Mouse (Mus musculus) neural tube, embryonic 14.5 days (tissue): Measurements from ENCODE around the gene Hdac9. TPM values are rescaled to one million over a fixed set of nuclear protein-coding genes. Genes with fewer than 3 reads are reported as not detected.

Experiments
- ATAC-seq: fragments of 200-750 bp; cut with Nextera tagmentation; 2 replicates; pipeline ENCODE4 v1.8.0; 2017; ENCODE audit warnings: low read depth, mild to moderate bottlenecking, moderate TSS enrichment, moderate library complexity
- H3K27ac ChIP-seq: fragments of 300-500 bp; sonication (generic); 2 replicates; pipeline ENCODE4 v1.5.1; 2014; ENCODE audit warnings: low read depth, mild to moderate bottlenecking, control low read depth, low read length, moderate library complexity, mixed read lengths
- H3K27me3 ChIP-seq: fragments of 300-500 bp; sonication (generic); 2 replicates; pipeline ENCODE4 v1.6.1; 2014; ENCODE audit warnings: low read length; ENCODE audit not compliant: control insufficient read depth, insufficient read depth
- H3K36me3 ChIP-seq: fragments of 300-500 bp; sonication (generic); 2 replicates; pipeline ENCODE4 v1.6.1; 2014; ENCODE audit warnings: low read length, mixed read lengths; ENCODE audit not compliant: control insufficient read depth, insufficient read depth
- H3K4me1 ChIP-seq: fragments of 300-500 bp; sonication (generic); 2 replicates; pipeline ENCODE4 v1.6.1; 2014; ENCODE audit warnings: low read length; ENCODE audit not compliant: control insufficient read depth, insufficient read depth
- H3K4me2 ChIP-seq: fragments of 300-500 bp; sonication (generic); 2 replicates; pipeline ENCODE4 v1.6.1; 2014; ENCODE audit warnings: mild to moderate bottlenecking, low read depth, low read length, control low read depth
- H3K4me3 ChIP-seq: fragments of 300-500 bp; sonication (generic); 2 replicates; pipeline ENCODE4 v1.5.1; 2014; ENCODE audit warnings: low read depth, low read length, control low read depth, mixed read lengths
- H3K9ac ChIP-seq: fragments of 300-500 bp; sonication (generic); replicated peaks from 2 replicates; pipeline ENCODE4 v1.6.1; 2014; ENCODE audit warnings: low read depth, mild to moderate bottlenecking, control low read depth, low read length, mixed read lengths
- H3K9me3 ChIP-seq: fragments of 300-500 bp; sonication (generic); 2 replicates; pipeline ENCODE4 v1.6.1; 2016; ENCODE audit warnings: low read length; ENCODE audit not compliant: control insufficient read depth
- WGBS: fragments of 180-500 bp; shearing (Covaris S2); extraction: QIAGEN DNeasy Blood & Tissue Kit; methylation state at CpG from one replicate; pipeline ENCODE4 v1.1.7; 2014; 5-methylcytosine and 5-hydroxymethylcytosine counted together
- polyA plus RNA-seq: library from polyadenylated mRNA; unstranded; fragments of >200 nt; fragmentation: Nextera tagmentation; extraction: Ambion mirVana; gene quantifications from 2 replicates; pipeline ENCODE4 v1.2.1, GENCODE M21; 2014

Hdac9 gene
- polyA plus RNA-seq, 1 experiment from 2014 or later, result 14.1 TPM

GRCm38 (mm10) chr12:34151336-34151735 lies 765.6 kb downstream of the Hdac9 start:
- WGBS, result 84% methylated on average over 3 of the region's 3 CpGs

GRCm38 (mm10) chr12:34142743-34143142 lies 774.2 kb downstream of the Hdac9 start:
- WGBS, result 97% methylated on average over 2 of the region's 2 CpGs
- no peaks in the 10 kb centered on the region for H3K4me1 ChIP-seq
- no peak overlapping the region for H3K9ac ChIP-seq
- H3K27ac ChIP-seq, result no peak overlapping the region
- no peaks in the 10 kb centered on the region for H3K27me3 ChIP-seq
- no peak for ATAC-seq
- H3K4me2 ChIP-seq, result no peak overlapping the region
- no peak overlapping the region for H3K4me3 ChIP-seq
- H3K9me3 ChIP-seq, result no peaks in the 10 kb centered on the region
- H3K36me3 ChIP-seq, result no peaks in the 10 kb centered on the region

More at GRCm38 (mm10) chr12:34151336-34151735, 765.6 kb downstream of the Hdac9 start:
- Histone ChIP-seq H3K36me3 (no peaks in the 10 kb centered on the region), H3K27me3 (no peaks in the 10 kb centered on the region), H3K4me1 (0 out of 2 replicates have a peak, but pooled peaks cover 4% of the 10 kb centered on the region), H3K4me2 (no peak overlapping the region), H3K9ac (no peak overlapping the region), H3K4me3 (no peak overlapping the region), H3K9me3 (no peaks in the 10 kb centered on the region), H3K27ac (no peak overlapping the region)
- no peak for ATAC-seq

GRCm38 (mm10) chr12:34113336-34113735 lies 803.6 kb downstream of the Hdac9 start:
- H3K4me1 ChIP-seq, result no peaks in the 10 kb centered on the region
- WGBS, result 23% methylated on average over 1 of the region's 1 CpGs

GRCm38 (mm10) chr12:34092953-34093352 lies 823.9 kb downstream of the Hdac9 start:
- H3K36me3 ChIP-seq, result no peaks in the 10 kb centered on the region
- no peaks in the 10 kb centered on the region for H3K27me3 ChIP-seq
- H3K27ac ChIP-seq, result no peak overlapping the region
- no peak for ATAC-seq
- no peak overlapping the region for H3K4me2 ChIP-seq
- no peaks in the 10 kb centered on the region for H3K4me1 ChIP-seq
- H3K9ac ChIP-seq, result no peak overlapping the region
- H3K4me3 ChIP-seq, result no peak overlapping the region
- no peaks in the 10 kb centered on the region for H3K9me3 ChIP-seq
- 80% methylated on average over 4 of the region's 4 CpGs for WGBS

More at GRCm38 (mm10) chr12:34113336-34113735, 803.6 kb downstream of the Hdac9 start:
- H3K36me3 ChIP-seq, result no peaks in the 10 kb centered on the region
- H3K4me2 ChIP-seq, result no peak overlapping the region
- H3K27ac ChIP-seq, result no peak overlapping the region
- H3K9ac ChIP-seq, result no peak overlapping the region
- no peak for ATAC-seq
- no peaks in the 10 kb centered on the region for H3K27me3 ChIP-seq
- H3K9me3 ChIP-seq, result no peaks in the 10 kb centered on the region
- no peak overlapping the region for H3K4me3 ChIP-seq

GRCm38 (mm10) chr12:34091851-34092250 lies 825.0 kb downstream of the Hdac9 start:
- Histone ChIP-seq H3K9me3 (no peaks in the 10 kb centered on the region), H3K27ac (no peak overlapping the region), H3K36me3 (no peaks in the 10 kb centered on the region), H3K27me3 (no peaks in the 10 kb centered on the region), H3K4me2 (no peak overlapping the region), H3K4me1 (no peaks in the 10 kb centered on the region), H3K9ac (no peak overlapping the region), H3K4me3 (no peak overlapping the region)
- ATAC-seq, result no peak
- WGBS, result 96% methylated on average over 1 of the region's 1 CpGs

GRCm38 (mm10) chr12:34087292-34087942 lies 829.5 kb downstream of the Hdac9 start:
- no peaks in the 10 kb centered on the region for H3K4me1 ChIP-seq
- no peak overlapping the region for H3K9ac ChIP-seq
- H3K27ac ChIP-seq, result no peak overlapping the region
- no peaks in the 10 kb centered on the region for H3K9me3 ChIP-seq
- H3K4me3 ChIP-seq, result no peak overlapping the region
- no peak for ATAC-seq
- no peaks in the 10 kb centered on the region for H3K36me3 ChIP-seq
- WGBS, result 90% methylated on average over 2 of the region's 2 CpGs
- H3K4me2 ChIP-seq, result no peak overlapping the region
- H3K27me3 ChIP-seq, result no peaks in the 10 kb centered on the region

GRCm38 (mm10) chr12:34076981-34077380 lies 839.9 kb downstream of the Hdac9 start:
- Histone ChIP-seq H3K9ac (no peak overlapping the region), H3K4me3 (no peak overlapping the region), H3K27me3 (no peaks in the 10 kb centered on the region), H3K4me1 (no peaks in the 10 kb centered on the region), H3K9me3 (no peaks in the 10 kb centered on the region), H3K27ac (no peak overlapping the region), H3K36me3 (no peaks in the 10 kb centered on the region), H3K4me2 (no peak overlapping the region)
- WGBS, result 62% methylated on average over 2 of the region's 2 CpGs
- ATAC-seq, result peak; percentile 65; the same call in 1 of the 2 replicates

GRCm38 (mm10) chr12:34075805-34076509 lies 840.9 kb downstream of the Hdac9 start:
- ATAC-seq, result no peak
- Histone ChIP-seq H3K36me3 (no peaks in the 10 kb centered on the region), H3K9ac (no peak overlapping the region), H3K27me3 (no peaks in the 10 kb centered on the region), H3K4me2 (no peak overlapping the region), H3K4me3 (no peak overlapping the region), H3K9me3 (no peaks in the 10 kb centered on the region), H3K4me1 (no peaks in the 10 kb centered on the region), H3K27ac (no peak overlapping the region)
- WGBS, result 81% methylated on average over 9 of the region's 9 CpGs

- ATAC-seq, result no peak
- no peak overlapping the region for H3K9ac ChIP-seq
- no peaks in the 10 kb centered on the region for H3K4me1 ChIP-seq
- H3K4me2 ChIP-seq, result no peak overlapping the region
- H3K4me3 ChIP-seq, result no peak overlapping the region
- 89% methylated on average over 5 of the region's 5 CpGs for WGBS
- H3K27me3 ChIP-seq, result no peaks in the 10 kb centered on the region
- no peaks in the 10 kb centered on the region for H3K9me3 ChIP-seq
- H3K27ac ChIP-seq, result no peak overlapping the region
- H3K36me3 ChIP-seq, result no peaks in the 10 kb centered on the region
Observed at GRCm38 (mm10) chr12:34052508-34052907, 864.4 kb downstream of the Hdac9 start.
